Mouse (Mus musculus) heart, postnatal 25 days (tissue): ENCODE measurements around the gene Gm49336. TPM values are rescaled to one million over a fixed set of nuclear protein-coding genes. Genes with fewer than 3 reads are reported as not detected.
A peak's percentile ranks its signal among the peaks of the same experiment; 100 is the strongest.

Source experiments
- DNase-seq: peaks from one replicate; pipeline ENCODE4 v3.0.0; 2022; ENCODE audit warnings: low spot score
- intact Hi-C: fragments of 180-260 bp; cut with DNase I; formaldehyde crosslinking; loops from one replicate; pipeline ENCODE4 v1.15.1; 2025
- total RNA-seq, 2 experiments: library from RNA; stranded (reverse); gene quantifications; 2 replicates each; pipeline ENCODE4 v1.2.3; 2021

The Gm49336 gene
- 10 to 100 TPM; 28.5 to 31.1 TPM for total RNA-seq

- peak; percentile 97 for DNase-seq
These were observed at the start of gene Gm49336, which contains the start of gene Nupl1 for GRCm38 (mm10) chr14:60251281-60252003. TSS of gene Gm49336 (minus strand) at chr14:60251507. TSS of gene Nupl1 (minus strand) at chr14:60251431.

GRCm38 (mm10) chr14:60301024-60301423 is 49.7 kb upstream of the Gm49336 start:
- intact Hi-C loops = no loop called here
- no peak for DNase-seq

More at GRCm38 (mm10) chr14:60251281-60252003, at the start of gene Gm49336, which contains the start of gene Nupl1:
- intact Hi-C loops = loop anchor here (1.0 kb wide), 1 partner anchor 14 kb away; the partner anchor contains the start of gene Mtmr6

GRCm38 (mm10) chr14:60300224-60300991 is 49.1 kb upstream of the Gm49336 start:
- intact Hi-C loops = no loop called here
- no peak for DNase-seq

- intact Hi-C loops = no loop called here
- no peak for DNase-seq
These were observed 44.2 kb upstream of the Gm49336 start for GRCm38 (mm10) chr14:60295531-60295930.

DNA sequence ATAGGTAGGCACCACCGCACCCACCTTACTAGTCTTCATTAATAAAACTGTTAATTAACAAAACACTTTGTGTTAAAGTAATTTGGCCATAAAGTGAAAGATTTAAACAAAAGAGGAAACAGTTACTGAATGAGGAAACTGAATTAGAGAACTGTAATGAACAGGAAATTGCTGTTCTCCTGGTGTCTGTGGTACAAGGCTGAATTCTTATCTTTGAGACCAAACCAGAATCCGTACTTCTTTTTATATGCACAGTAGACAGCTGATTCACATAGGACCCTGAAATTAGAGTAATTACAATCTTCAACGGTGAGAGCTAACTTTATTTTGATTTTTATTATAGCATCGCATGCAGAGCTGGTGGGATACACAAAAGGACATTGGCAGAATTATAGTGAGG is 39.1 kb upstream of the Gm49336 start:
- intact Hi-C loops = no loop called here
- DNase-seq = no peak

DNA sequence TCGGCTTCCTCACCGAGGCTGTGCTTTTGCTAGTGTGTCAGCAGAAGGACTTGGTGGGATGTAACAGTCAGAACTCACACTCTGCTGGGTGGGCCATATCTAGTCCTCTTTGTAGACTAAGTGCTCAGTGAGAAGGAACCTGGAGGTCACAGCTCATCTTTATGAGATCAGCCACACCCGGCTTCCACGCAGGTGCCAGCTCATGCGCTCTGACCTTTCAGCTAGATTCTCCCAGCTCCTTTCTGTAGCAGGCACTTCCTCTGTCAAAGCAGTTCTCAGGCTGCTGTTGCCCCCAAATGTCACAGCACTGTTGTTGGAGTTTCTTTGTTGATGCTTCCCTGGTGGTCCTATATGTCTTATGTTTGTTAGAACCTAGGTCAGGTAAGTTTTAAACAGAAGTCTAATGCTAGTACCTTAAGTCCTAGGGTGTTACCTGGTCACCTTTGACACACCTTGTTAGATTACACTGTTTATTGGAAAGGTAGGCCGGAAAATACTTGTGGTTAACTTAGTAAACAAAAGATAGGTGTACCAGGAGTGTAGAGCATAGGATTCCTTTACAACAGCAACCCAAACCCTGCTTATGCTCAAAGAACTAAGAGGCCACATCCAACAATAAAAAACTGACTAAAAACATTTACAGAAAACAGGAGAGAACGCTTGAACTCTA is 35.0 kb upstream of the Gm49336 start:
- intact Hi-C loops = no loop called here
- DNase-seq = no peak

- intact Hi-C loops = no loop called here
These were observed 24.3 kb upstream of the Gm49336 start for GRCm38 (mm10) chr14:60275301-60276276.

DNA sequence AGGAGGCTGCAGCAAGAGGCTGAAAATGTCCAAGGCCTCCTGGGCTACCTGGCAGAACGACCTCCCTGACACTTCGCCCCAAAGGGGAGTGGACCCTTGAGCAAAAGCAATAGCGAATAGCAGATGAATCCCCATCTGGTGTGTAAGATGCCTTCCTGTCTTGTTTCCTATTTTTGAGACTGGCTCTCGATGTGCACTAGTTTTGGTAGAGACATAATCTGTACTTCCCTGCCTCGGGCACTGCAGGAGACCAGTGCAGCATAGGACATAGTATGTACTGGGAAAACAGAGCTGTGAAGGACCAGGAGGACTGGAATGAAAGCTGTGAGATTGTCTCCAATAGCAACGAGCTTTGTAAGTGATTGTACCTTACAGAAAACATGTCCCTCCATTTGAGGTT is 22.0 kb upstream of the Gm49336 start:
- intact Hi-C loops = no loop called here
- no peak for DNase-seq

More at GRCm38 (mm10) chr14:60275301-60276276, 24.3 kb upstream of the Gm49336 start:
- no peak for DNase-seq

DNA sequence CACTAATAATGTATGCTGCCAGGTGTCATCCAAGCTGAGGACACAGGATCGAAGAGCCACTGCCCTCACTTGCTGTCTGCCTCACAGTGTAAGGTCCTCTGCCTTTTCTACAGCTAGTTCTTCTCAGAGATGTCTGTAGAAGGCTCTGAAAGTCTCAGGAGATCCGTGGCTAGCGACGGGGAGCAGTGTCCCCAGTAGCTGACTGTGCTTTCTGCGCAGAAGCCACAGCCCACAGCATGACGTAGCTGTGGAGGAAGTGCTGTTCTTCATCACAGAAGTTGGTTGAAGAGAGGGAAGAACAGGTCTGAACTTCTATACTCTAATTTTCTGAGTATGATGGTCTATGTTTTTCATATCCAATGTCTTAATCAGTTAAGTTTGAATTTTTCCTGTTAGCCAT is 18.0 kb upstream of the Gm49336 start:
- no peak for DNase-seq

GRCm38 (mm10) chr14:60264990-60265876 is 13.9 kb upstream of the Gm49336 start, which contains the start of gene Mtmr6:
TSS of gene Mtmr6 (plus strand) at chr14:60265228.
- intact Hi-C loops = loop anchor here (1.0 kb wide), 1 partner anchor 14 kb away; the partner anchor contains the start of genes Gm49336 and Nupl1
- peak; percentile 90 for DNase-seq

More for the DNA sequence above, 18.0 kb upstream of the Gm49336 start:
- intact Hi-C loops = no loop called here

GRCm38 (mm10) chr14:60262316-60262715 is 11.0 kb upstream of the Gm49336 start:
- intact Hi-C loops = no loop called here
- DNase-seq = no peak

- no peak for DNase-seq
- intact Hi-C loops = no loop called here
These were observed 6.5 kb upstream of the Gm49336 start for GRCm38 (mm10) chr14:60257851-60258250.

DNA sequence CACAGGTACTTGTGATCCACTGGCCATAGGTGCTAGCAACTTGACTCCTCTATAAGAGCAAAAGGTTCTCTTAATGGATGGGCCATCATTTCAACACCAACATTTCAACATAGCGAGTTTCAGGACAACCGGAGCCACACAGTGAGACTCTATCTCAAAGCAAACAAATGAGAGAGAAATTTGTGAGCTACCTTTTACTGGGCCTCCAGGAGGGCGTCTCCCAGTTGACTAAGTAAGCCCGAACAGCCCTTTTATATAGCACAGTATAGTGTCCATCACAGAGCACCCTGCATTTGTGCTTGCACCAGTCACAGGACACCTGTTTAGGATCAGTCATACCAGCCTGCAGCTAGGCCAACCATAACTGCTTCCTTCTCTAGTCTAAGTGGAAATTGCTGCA is 5.8 kb upstream of the Gm49336 start:
- intact Hi-C loops = no loop called here
- no peak for DNase-seq

DNA sequence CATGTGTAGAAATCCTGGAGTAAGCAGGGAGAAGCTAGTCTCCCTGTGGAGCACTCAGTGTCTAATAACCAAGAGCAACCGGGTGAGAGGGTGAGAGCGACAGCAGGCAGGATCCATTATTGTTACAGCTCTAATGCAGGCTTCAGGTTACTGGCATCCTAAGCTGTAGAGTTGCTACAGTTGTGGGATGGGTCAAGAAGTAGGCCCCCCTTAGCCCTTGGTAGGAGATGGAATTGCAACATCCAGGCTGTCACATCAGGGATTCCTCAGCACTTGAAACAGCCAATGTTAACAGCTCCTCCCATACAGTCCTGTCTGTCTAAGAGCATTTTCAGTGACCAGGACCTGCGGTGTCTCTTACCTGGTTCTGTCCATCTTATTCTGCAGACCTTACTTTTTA is 5.0 kb upstream of the Gm49336 start:
- intact Hi-C loops = no loop called here
- no peak for DNase-seq

GRCm38 (mm10) chr14:60254774-60255173 is 3.5 kb upstream of the Gm49336 start:
- no peak for DNase-seq
- intact Hi-C loops = no loop called here

GRCm38 (mm10) chr14:60253466-60253865 is 2.2 kb upstream of the Gm49336 start:
- no peak for DNase-seq
- intact Hi-C loops = no loop called here

DNA sequence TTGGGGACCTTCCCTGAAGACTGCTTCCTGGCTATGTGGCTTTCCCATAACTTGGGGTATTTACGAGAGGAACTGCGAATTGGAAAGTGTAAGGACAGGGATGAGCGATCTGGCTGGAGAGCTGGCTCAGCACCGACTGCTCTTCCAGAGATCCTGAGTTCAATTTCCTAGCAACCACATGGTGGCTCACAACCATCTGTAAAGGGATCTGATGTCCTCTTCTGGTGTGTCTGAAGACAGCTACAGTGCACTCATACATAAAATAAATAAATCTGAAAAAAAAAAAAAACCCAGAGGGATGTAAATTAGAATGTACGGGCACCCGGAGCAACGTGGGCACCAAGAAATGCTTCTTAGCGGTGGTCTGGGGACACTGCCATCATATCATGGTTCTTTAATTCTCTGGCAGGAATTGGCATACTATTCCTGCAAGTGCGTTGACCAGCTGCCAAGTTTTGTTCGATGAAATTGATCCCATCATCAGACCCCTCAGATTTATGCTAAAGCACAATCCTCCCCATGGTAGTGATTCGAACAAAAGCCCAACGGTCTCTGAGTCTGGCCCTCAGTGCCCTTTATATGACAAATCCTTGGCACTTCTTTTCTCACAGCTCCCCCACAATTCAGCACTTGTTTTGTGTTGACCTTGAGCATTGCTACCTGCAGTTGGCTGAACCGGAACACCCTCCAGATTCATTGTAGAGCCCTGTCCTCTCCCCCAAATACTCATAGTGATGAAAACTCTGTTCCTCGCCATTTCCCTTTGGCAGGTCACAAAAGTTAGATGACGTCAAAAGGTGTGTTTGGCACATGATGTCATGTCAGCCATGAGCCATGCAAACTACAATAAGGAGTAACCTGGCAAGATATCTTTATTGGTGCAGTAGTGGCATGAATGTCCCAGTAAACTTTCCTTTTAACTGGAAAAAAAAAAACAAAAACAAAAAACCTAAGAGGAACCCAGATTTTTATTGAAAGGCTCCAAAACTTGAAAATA is 995 bp upstream of the Gm49336 start:
- intact Hi-C loops = no loop called here
- no peak for DNase-seq
